Mouse (Mus musculus) stomach, postnatal 0 days (tissue): ENCODE measurements around the gene Ugt2b38. TPM values are rescaled to one million over a fixed set of nuclear protein-coding genes. Genes with fewer than 3 reads are reported as not detected.

ENCODE experiments used
- ATAC-seq: fragments of 200-750 bp; cut with Nextera tagmentation; 2 replicates; pipeline ENCODE4 v1.8.0; 2017; ENCODE audit not compliant: low FRiP score, low TSS enrichment
- DNase-seq: peaks from one replicate; pipeline ENCODE4 v3.0.0-alpha.2; 2016; ENCODE audit warnings: low spot score
- H3K27ac ChIP-seq: fragments of 300-500 bp; sonication (generic); replicated peaks from 2 replicates; pipeline ENCODE4 v1.5.1; 2014; ENCODE audit warnings: mild to moderate bottlenecking, control low read depth
- H3K27me3 ChIP-seq: fragments of 300-500 bp; sonication (generic); 2 replicates; pipeline ENCODE4 v1.6.1; 2014; ENCODE audit warnings: low read length; ENCODE audit not compliant: control insufficient read depth, insufficient read depth
- H3K36me3 ChIP-seq: fragments of 300-500 bp; sonication (generic); 2 replicates; pipeline ENCODE4 v1.6.1; 2014; ENCODE audit warnings: low read length, mixed read lengths; ENCODE audit not compliant: control insufficient read depth, insufficient read depth
- H3K4me1 ChIP-seq: fragments of 300-500 bp; sonication (generic); replicated peaks from 2 replicates; pipeline ENCODE4 v1.6.1; 2014; ENCODE audit warnings: antibody characterized with exemption; ENCODE audit not compliant: control insufficient read depth, insufficient read depth
- H3K4me2 ChIP-seq: fragments of 300-500 bp; sonication (generic); replicated peaks from 2 replicates; pipeline ENCODE4 v1.6.1; 2014; ENCODE audit warnings: low read depth, mild to moderate bottlenecking, control low read depth, moderate library complexity
- H3K4me3 ChIP-seq: fragments of 300-500 bp; sonication (generic); 2 replicates; pipeline ENCODE4 v1.5.1; 2014; ENCODE audit warnings: low read depth, low read length, control low read depth
- H3K9ac ChIP-seq: fragments of 300-500 bp; sonication (generic); 2 replicates; pipeline ENCODE4 v1.6.1; 2014; ENCODE audit warnings: mild to moderate bottlenecking, low read length, control low read depth, mixed read lengths
- H3K9me3 ChIP-seq: fragments of 300-500 bp; sonication (generic); 2 replicates; pipeline ENCODE4 v1.6.1; 2016; ENCODE audit warnings: low read length; ENCODE audit not compliant: control insufficient read depth
- CTCF ChIP-seq: IDR thresholded peaks from 2 replicates; pipeline ENCODE4 v1.5.1; 2016; ENCODE audit warnings: antibody characterized with exemption, low read depth, mild to moderate bottlenecking, moderate library complexity
- EP300 ChIP-seq: optimal IDR thresholded peaks from 2 replicates; pipeline ENCODE3; 2016; ENCODE audit warnings: antibody characterized with exemption
- WGBS: fragments of 180-500 bp; shearing (Covaris S2); extraction: QIAGEN DNeasy Blood & Tissue Kit; methylation state at CpG from one replicate; pipeline ENCODE4 v1.1.7; 2014; 5-methylcytosine and 5-hydroxymethylcytosine counted together
- polyA plus RNA-seq: library from polyadenylated mRNA; unstranded; fragments of >200 nt; fragmentation: Nextera tagmentation; extraction: Ambion mirVana; gene quantifications from 2 replicates; pipeline ENCODE4 v1.2.1, GENCODE M21; 2015

The Ugt2b38 gene
- polyA plus RNA-seq, 1 experiment from 2014 or later, result not detected

DNA sequence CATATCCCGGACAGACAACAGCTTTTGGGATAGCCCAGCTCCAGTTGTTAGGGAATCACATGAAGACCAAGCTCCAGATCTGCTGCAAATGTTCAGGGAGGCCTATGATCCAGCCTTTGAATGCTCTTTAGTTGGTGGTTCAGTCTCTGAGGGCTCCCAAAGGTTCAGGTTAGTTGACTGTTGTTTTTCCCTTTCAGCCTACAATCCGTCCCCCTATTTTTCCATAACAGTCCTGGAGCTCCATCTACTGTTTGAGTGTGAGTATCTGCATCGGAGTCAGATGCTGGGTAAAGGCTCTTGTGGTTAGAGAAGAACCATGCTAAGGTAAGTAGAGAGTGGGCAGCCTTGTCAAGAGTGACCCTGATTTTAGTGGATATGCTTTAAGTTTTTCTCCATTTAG, 12.3 kb upstream of the Ugt2b38 start:
- no peak overlapping the region for H3K9ac ChIP-seq
- H3K4me2 ChIP-seq, result no peak overlapping the region
- TF ChIP-seq CTCF (peak; percentile 77), EP300 (no peak)
- DNase-seq, result peak; percentile 32
- no peak overlapping the region for H3K27ac ChIP-seq
- no peaks in the 10 kb centered on the region for H3K27me3 ChIP-seq
- H3K4me1 ChIP-seq, result no peaks in the 10 kb centered on the region
- ATAC-seq, result peak; percentile 56
- no peaks in the 10 kb centered on the region for H3K9me3 ChIP-seq
- no peaks in the 10 kb centered on the region for H3K36me3 ChIP-seq
- 39% methylated on average over 3 of the region's 3 CpGs for WGBS
- H3K4me3 ChIP-seq, result no peak overlapping the region

DNA sequence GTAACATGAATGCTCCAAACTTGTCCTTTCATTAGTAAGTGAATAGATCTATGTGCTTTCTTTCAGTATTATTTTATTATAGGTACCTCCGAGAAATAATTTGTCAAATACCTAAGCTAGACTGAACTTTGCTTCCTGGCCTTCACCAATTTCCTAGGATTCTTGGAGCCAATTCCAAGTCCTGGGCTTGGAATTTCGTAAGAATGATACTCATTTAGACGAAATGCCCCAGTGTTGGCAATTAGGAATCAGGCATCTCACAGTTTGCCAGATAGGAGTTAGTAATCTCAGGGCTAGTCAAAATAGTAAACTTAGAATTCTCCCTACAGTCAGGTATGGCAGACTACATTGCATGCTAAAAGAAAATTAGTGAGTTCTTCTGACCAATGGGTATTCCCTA, 1.7 kb upstream of the Ugt2b38 start:
- H3K4me2 ChIP-seq, result no peak overlapping the region
- WGBS, result 70% methylated on average over 3 of the region's 3 CpGs
- no peaks in the 10 kb centered on the region for H3K27me3 ChIP-seq
- no peak for ATAC-seq
- no peak overlapping the region for H3K27ac ChIP-seq
- H3K4me3 ChIP-seq, result no peak overlapping the region
- DNase-seq, result no peak
- no peaks in the 10 kb centered on the region for H3K36me3 ChIP-seq
- H3K9ac ChIP-seq, result no peak overlapping the region
- TF ChIP-seq EP300 (no peak), CTCF (no peak)
- H3K4me1 ChIP-seq, result no peaks in the 10 kb centered on the region
- no peaks in the 10 kb centered on the region for H3K9me3 ChIP-seq

DNA sequence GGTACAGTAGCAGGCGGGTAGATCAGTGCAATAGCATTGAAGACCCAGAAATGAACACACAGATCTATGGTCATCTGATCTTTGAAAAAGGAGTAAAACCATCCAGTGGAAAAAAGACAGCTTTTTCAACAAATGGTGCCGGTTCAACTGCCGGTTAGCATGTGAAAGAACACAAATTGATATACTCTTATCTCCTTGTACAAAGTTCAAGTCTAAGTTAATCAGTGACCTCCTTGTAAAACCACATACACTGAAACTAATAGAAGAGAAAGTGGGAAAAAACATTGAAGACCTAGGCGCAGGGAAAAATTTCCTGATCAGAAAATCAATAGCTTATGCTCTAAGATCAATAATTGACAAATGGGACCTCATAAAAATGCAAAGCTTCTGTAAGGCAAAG, 27.0 kb downstream of the Ugt2b38 start:
- H3K27ac ChIP-seq, result no peak overlapping the region
- H3K36me3 ChIP-seq, result no peaks in the 10 kb centered on the region
- H3K4me2 ChIP-seq, result no peak overlapping the region
- H3K9ac ChIP-seq, result no peak overlapping the region
- H3K27me3 ChIP-seq, result no peaks in the 10 kb centered on the region
- ATAC-seq, result no peak
- WGBS, result 73% methylated on average over 4 of the region's 4 CpGs
- no peaks in the 10 kb centered on the region for H3K4me1 ChIP-seq
- H3K4me3 ChIP-seq, result no peak overlapping the region
- DNase-seq, result no peak
- no peaks in the 10 kb centered on the region for H3K9me3 ChIP-seq
- TF ChIP-seq CTCF, result no peak
- no peak for TF ChIP-seq EP300

DNA sequence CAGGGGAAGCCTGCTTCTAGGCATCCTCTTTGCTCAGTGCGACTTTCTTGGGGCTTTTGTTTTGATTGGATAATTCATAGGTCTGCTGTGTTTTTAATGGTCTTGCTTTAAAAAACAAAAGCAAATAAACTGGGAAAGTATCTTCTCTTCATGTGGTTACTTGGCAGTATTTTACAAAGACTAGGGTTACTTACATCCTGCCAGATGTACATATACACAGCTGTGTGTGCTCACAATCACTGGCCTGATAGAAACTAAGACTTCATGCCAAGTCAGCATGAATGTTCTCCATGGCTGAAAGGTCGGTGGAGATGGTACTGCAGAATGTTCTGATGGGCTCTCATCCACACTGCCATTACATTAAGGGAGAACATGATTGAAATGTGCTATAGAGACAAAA, 33.2 kb downstream of the Ugt2b38 start:
- Histone ChIP-seq H3K27me3 (no peaks in the 10 kb centered on the region), H3K4me3 (no peak overlapping the region), H3K36me3 (no peaks in the 10 kb centered on the region), H3K9me3 (no peaks in the 10 kb centered on the region), H3K4me2 (no peak overlapping the region), H3K27ac (no peak overlapping the region), H3K9ac (no peak overlapping the region), H3K4me1 (no peaks in the 10 kb centered on the region)
- ATAC-seq (no peak), DNase-seq (no peak)
- WGBS, result 62% methylated on average over 2 of the region's 2 CpGs
- TF ChIP-seq EP300, result no peak
- no peak for TF ChIP-seq CTCF

DNA sequence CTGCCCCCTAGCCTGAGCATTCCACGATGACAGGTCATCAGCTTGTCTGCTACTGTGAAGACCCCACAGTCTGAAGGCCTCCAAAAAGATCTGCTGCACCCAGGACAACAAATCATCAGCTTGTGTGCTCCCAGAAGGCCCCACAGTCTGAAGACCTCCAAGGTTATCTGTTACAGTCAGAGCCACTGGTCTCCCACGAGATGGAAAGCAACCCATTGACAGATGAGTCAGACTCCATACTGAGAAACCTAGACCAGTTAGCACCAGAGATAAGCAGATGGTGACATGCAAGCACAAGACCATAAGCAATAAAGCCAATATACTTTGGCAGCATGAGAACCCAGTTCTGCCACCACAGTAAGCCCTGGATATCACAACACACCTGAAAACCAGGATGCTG, 43.8 kb downstream of the Ugt2b38 start:
- TF ChIP-seq CTCF (no peak), EP300 (no peak)
- Histone ChIP-seq H3K27me3 (no peaks in the 10 kb centered on the region), H3K36me3 (no peaks in the 10 kb centered on the region), H3K9ac (no peak overlapping the region), H3K27ac (no peak overlapping the region), H3K9me3 (no peaks in the 10 kb centered on the region), H3K4me3 (no peak overlapping the region), H3K4me2 (no peak overlapping the region), H3K4me1 (no peaks in the 10 kb centered on the region)
- WGBS, result 46% methylated on average over 2 of the region's 2 CpGs
- DNase-seq (no peak), ATAC-seq (no peak)

DNA sequence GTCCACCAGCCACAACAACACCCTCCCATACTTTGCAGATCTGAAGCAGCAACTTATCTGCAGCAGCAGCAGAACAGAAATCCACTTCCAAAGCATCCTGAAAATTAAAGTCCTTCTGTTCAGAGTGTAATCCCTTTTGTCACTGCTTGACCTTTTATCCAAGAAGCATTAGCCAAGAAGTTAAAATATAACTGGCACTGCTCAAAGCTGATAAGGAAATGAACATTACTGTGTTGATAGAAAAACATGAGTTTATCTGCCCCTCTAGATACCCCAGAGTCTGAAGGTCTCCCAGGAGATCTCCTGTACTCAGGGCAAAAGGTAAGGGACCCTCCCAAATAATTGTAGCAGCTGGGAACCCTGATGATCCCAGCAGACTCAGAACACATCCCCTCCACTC, 44.2 kb downstream of the Ugt2b38 start:
- no peak for ATAC-seq
- H3K9me3 ChIP-seq, result no peaks in the 10 kb centered on the region
- DNase-seq, result no peak
- no peak overlapping the region for H3K27ac ChIP-seq
- H3K36me3 ChIP-seq, result no peaks in the 10 kb centered on the region
- no peak overlapping the region for H3K9ac ChIP-seq
- no peak overlapping the region for H3K4me3 ChIP-seq
- H3K4me2 ChIP-seq, result no peak overlapping the region
- H3K27me3 ChIP-seq, result no peaks in the 10 kb centered on the region
- TF ChIP-seq EP300 (no peak), CTCF (no peak)
- H3K4me1 ChIP-seq, result no peaks in the 10 kb centered on the region
